Mouse (Mus musculus) neural tube, embryonic 12.5 days (tissue): ENCODE data around the gene Dhx40. TPM values are rescaled to one million over a fixed set of nuclear protein-coding genes. Genes with fewer than 3 reads are reported as not detected.
"Not testable (repeated sequence)": the region's sequence is repeated elsewhere in the genome, so short reads cannot be mapped to it uniquely, and the experiment has no call there.

Experiments
- ATAC-seq: fragments of 200-750 bp; cut with Nextera tagmentation; 2 replicates; pipeline ENCODE4 v1.8.0; 2017; ENCODE audit warnings: low read depth, mild to moderate bottlenecking, moderate TSS enrichment, moderate library complexity; ENCODE audit not compliant: low FRiP score
- H3K27ac ChIP-seq: fragments of 300-500 bp; sonication (generic); 2 replicates; pipeline ENCODE4 v1.5.1; 2016
- H3K27me3 ChIP-seq: fragments of 300-500 bp; sonication (generic); replicated peaks from 2 replicates; pipeline ENCODE4 v1.6.1; 2016; ENCODE audit warnings: mild to moderate bottlenecking
- H3K36me3 ChIP-seq: fragments of 300-500 bp; sonication (generic); 2 replicates; pipeline ENCODE4 v1.6.1; 2016; ENCODE audit warnings: mild to moderate bottlenecking
- H3K4me1 ChIP-seq: fragments of 300-500 bp; sonication (generic); 2 replicates; pipeline ENCODE4 v1.6.1; 2016
- H3K4me2 ChIP-seq: fragments of 300-500 bp; sonication (generic); replicated peaks from 2 replicates; pipeline ENCODE4 v1.6.1; 2016; ENCODE audit warnings: mild to moderate bottlenecking
- H3K4me3 ChIP-seq: fragments of 300-500 bp; sonication (generic); 2 replicates; pipeline ENCODE4 v1.5.1; 2016
- H3K9ac ChIP-seq: fragments of 300-500 bp; sonication (generic); 2 replicates; pipeline ENCODE4 v1.6.1; 2016; ENCODE audit warnings: mild to moderate bottlenecking
- H3K9me3 ChIP-seq: fragments of 300-500 bp; sonication (generic); 2 replicates; pipeline ENCODE4 v1.6.1; 2016; ENCODE audit warnings: mild to moderate bottlenecking
- WGBS: fragments of 180-500 bp; shearing (Covaris S2); methylation state at CpG from one replicate; pipeline ENCODE4 v1.1.7; 2016; 5-methylcytosine and 5-hydroxymethylcytosine counted together
- polyA plus RNA-seq: library from polyadenylated mRNA; unstranded; fragments of >200 nt; fragmentation: Nextera tagmentation; extraction: Ambion mirVana; gene quantifications from 2 replicates; pipeline ENCODE4 v1.2.1, GENCODE M21; 2016

The Dhx40 gene
- polyA plus RNA-seq, 1 experiment from 2014 or later: 35.5 TPM

DNA sequence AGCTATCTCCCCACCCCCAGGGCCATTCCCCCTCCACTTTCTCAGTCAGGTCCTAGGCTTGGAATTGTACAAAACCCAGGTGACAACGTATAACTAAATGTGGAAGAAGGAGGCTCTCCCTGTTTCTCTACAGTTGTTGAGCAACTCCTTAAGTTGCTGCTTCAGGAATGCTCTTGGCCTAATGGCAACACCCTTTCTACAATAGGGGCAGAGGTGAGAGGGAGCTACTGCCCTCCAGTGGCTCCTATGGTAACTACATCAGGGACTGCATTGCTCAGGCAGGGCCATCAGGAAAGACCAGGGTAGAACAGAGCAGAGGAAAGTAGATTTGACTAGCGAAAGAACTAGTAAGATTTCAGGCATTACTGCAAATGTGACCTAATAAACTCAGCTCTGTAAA, 28.8 kb upstream of the Dhx40 start:
- H3K4me3 ChIP-seq: no peak overlapping the region
- H3K27me3 ChIP-seq: no peaks in the 10 kb centered on the region
- H3K27ac ChIP-seq: no peak overlapping the region
- H3K36me3 ChIP-seq: no peaks in the 10 kb centered on the region
- no peaks in the 10 kb centered on the region for H3K9me3 ChIP-seq
- peaks cover 17% of the 10 kb centered on the region for H3K4me1 ChIP-seq
- H3K9ac ChIP-seq: no peak overlapping the region
- no peak for ATAC-seq
- WGBS: 58% methylated on average over 2 of the region's 2 CpGs
- no peak overlapping the region for H3K4me2 ChIP-seq

DNA sequence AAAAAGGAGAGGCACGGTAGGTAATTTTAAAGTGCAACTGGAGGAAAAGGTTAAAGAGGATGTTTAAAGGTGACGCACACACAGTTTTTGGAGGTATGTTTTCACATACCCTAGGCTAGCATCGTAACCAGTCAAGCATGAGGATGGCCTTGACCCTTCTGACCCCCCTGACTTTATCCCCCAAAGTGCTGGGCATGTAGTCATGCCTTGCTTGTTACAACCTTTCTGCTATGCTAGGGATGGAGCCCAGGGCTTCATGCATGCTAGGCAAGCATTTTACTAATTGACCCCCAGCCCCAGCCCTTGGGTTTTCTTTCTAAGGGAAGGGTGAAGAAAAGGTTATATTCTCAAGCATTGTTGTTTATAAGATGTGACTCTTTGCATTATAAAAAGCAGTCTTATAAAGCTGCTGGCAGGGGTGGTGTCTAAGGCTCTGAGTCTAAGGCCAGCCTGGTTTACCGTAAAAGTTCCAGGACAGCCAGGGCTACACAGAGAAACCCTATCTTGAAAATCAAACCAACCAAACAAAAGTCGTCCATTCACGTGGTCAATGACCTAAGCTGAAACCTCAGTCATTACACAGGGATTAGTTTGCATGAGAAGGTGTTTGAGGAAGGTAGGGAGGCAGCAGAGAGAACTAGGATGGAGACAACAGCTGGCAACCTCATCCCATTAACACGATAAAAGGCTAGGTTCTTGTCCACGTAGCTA, 27.2 kb upstream of the Dhx40 start:
- WGBS: 53% methylated on average over 8 of the region's 8 CpGs
- H3K9me3 ChIP-seq: no peaks in the 10 kb centered on the region
- no peak for ATAC-seq

DNA sequence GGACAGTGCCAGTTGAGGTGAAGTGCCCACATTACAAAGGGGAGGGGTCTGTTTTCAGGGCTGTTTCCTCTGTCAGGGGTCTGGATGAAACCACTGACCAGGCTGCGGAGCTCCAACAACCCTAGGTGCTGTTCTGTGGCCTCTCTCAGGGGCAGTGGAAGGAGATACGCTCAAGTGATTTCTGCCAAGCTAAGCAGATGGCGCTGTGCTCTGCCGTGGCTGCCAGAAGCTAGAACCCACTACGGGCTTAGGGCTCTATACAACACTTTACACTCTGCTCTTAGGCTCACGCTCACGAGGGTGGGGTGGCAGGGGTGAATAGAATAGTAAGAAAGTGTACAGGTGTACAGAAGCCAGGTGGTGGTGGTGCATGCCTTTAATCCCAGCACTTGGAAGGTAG, 26.5 kb upstream of the Dhx40 start:
- 79% methylated on average over 7 of the region's 7 CpGs for WGBS

More for the DNA sequence above, 27.2 kb upstream of the Dhx40 start:
- Histone ChIP-seq H3K4me2 (no peak overlapping the region), H3K4me1 (peaks cover 4% of the 10 kb centered on the region; the same call in 1 of the 2 replicates), H3K27me3 (no peaks in the 10 kb centered on the region), H3K27ac (no peak overlapping the region), H3K36me3 (no peaks in the 10 kb centered on the region), H3K4me3 (no peak overlapping the region), H3K9ac (no peak overlapping the region)

DNA sequence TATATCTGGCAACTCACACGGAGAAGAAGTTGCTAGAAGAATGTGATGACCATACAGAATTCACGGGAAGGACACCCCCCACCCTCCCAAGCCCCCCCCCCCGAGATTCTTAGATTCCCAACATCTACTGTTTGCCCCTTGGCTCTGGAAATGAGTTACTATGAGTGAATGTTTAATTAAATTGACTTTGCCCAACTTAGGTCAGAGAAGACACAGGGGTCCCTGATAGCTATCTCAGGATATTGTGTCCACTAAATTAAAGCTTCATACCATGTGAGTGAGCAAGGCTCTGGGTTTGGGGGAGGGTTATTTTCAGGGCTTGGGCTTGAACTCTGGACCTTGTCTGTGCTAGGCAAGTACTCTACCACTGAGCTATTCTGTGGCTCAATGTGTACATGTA, 25.6 kb upstream of the Dhx40 start:
- no peak overlapping the region for H3K27ac ChIP-seq
- WGBS: 76% methylated on average over 3 of the region's 3 CpGs
- ATAC-seq: no peak
- no peaks in the 10 kb centered on the region for H3K9me3 ChIP-seq
- H3K27me3 ChIP-seq: no peaks in the 10 kb centered on the region
- H3K9ac ChIP-seq: no peak overlapping the region
- H3K4me1 ChIP-seq: no peaks in the 10 kb centered on the region
- no peaks in the 10 kb centered on the region for H3K36me3 ChIP-seq
- H3K4me2 ChIP-seq: no peak overlapping the region
- no peak overlapping the region for H3K4me3 ChIP-seq

More for the DNA sequence above, 26.5 kb upstream of the Dhx40 start:
- Histone ChIP-seq H3K27me3 (no peaks in the 10 kb centered on the region), H3K4me1 (no peaks in the 10 kb centered on the region), H3K9ac (no peak overlapping the region), H3K4me2 (no peak overlapping the region), H3K4me3 (no peak overlapping the region), H3K36me3 (no peaks in the 10 kb centered on the region), H3K27ac (no peak overlapping the region), H3K9me3 (no peaks in the 10 kb centered on the region)
- no peak for ATAC-seq

DNA sequence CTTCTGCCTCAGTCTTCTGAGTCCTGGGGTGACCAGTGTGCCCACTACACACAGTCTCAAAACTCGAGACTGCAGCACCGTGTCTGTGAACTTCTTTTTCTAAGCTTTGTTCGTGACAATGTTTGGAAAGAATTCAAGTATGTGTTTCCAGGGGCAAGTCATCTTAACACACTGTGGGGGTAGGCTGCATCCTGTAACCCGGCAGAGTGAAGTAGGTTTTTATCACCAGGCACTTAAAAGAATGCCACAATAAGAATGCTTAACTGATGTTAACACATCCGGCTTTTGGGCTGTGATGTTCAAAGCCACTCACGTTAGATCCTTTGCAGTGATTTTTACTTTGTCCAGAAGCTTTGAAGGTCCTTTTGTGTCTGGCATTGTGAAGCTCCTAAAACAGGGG, 20.9 kb upstream of the Dhx40 start:
- no peaks in the 10 kb centered on the region for H3K27me3 ChIP-seq
- no peaks in the 10 kb centered on the region for H3K9me3 ChIP-seq
- no peaks in the 10 kb centered on the region for H3K36me3 ChIP-seq
- H3K9ac ChIP-seq: no peak overlapping the region
- no peak overlapping the region for H3K4me3 ChIP-seq
- H3K4me1 ChIP-seq: no peaks in the 10 kb centered on the region
- WGBS: 69% methylated on average over 6 of the region's 6 CpGs
- H3K27ac ChIP-seq: no peak overlapping the region
- H3K4me2 ChIP-seq: no peak overlapping the region
- ATAC-seq: no peak

DNA sequence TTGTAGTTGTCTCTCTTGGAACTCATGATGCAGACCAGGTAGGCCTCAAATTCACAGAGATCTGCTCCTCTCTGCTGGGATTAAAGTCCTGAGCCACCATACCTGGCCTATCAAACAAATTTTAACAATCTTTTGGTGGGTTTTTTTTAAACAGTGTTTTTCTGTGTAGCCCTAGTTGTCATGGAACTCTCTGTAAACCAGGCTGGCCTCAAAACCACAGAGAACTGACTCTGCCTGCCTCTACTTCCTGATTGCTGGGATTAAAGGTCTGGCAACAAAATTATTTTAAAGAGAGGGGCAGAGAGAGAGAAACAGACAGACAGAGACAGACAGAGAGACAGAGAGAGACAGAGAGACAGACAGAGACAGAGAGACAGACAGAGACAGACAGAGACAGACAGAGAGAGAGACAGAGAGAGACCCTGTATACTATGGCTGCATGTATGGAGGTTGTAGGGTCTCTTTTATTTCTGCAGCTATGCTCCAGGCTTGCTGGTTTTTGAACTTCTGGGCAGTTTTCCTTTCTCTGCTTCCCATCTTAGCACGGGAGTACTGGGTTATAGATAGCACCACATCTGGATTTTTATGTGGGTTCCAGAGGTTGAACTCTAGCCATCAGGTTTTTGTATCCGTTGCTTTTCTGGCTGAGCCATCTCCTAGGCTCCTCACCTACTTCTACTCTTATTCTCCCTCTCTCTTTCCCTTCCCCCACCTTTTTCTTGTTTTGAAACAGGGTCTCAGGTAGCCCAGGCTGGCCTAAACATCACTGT, 20.1 kb upstream of the Dhx40 start:
- H3K4me1 ChIP-seq: no peaks in the 10 kb centered on the region
- no peak overlapping the region for H3K27ac ChIP-seq
- WGBS: 82% methylated on average over 2 of the region's 2 CpGs
- ATAC-seq: no peak
- H3K36me3 ChIP-seq: no peaks in the 10 kb centered on the region
- H3K27me3 ChIP-seq: no peaks in the 10 kb centered on the region
- H3K9ac ChIP-seq: no peak overlapping the region
- no peak overlapping the region for H3K4me3 ChIP-seq
- H3K4me2 ChIP-seq: no peak overlapping the region
- H3K9me3 ChIP-seq: no peaks in the 10 kb centered on the region

DNA sequence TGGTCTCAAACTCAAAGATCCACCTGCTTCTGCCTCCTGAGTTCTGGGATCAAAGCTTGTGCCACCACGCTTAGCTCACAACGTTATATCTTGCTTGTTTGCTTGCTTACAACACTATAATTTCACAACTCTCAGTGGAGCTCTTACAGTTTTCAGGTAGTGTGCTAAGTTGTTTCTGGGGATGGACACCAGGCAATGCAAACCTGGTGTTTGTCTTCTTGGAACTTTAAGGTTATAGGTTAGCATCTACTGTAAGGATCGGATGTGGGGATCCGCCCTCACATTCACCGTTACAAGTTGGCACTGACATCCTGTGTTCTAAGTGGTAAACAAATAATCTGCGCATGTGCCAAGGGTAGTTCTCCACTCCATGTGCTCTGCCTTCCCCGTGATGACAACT, 16.9 kb upstream of the Dhx40 start:
- no peak overlapping the region for H3K27ac ChIP-seq
- no peak overlapping the region for H3K4me3 ChIP-seq
- no peaks in the 10 kb centered on the region for H3K27me3 ChIP-seq
- no peaks in the 10 kb centered on the region for H3K36me3 ChIP-seq
- no peak for ATAC-seq
- H3K4me2 ChIP-seq: no peak overlapping the region
- no peak overlapping the region for H3K9ac ChIP-seq
- no peaks in the 10 kb centered on the region; the same call in 1 of the 2 replicates for H3K4me1 ChIP-seq
- H3K9me3 ChIP-seq: no peaks in the 10 kb centered on the region
- WGBS: 95% methylated on average over 7 of the region's 7 CpGs

DNA sequence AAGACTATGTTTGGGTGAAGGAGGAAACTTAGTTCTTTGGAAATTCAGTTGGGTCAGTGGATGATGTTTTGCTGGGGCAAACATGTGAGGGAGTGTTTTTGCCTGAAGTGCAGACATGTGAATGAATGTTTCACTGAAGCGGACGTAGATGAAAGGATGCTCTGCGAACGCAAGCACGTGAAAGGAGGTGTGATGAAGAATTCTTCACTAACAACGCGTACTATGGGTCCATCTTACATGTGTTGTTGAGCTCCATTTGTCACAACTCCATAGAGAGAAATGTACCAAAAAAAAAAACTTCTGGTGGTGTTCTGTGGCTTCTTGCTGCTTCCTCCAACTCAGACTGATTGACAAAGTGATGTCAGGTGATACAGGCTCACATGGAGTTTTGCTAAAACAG, 15.0 kb upstream of the Dhx40 start:
- Histone ChIP-seq H3K4me2 (no peak overlapping the region), H3K4me3 (no peak overlapping the region), H3K36me3 (no peaks in the 10 kb centered on the region), H3K9me3 (no peaks in the 10 kb centered on the region), H3K4me1 (no peaks in the 10 kb centered on the region; the same call in 1 of the 2 replicates), H3K9ac (no peak overlapping the region), H3K27ac (no peak overlapping the region), H3K27me3 (no peaks in the 10 kb centered on the region)
- ATAC-seq: no peak
- 89% methylated on average over 7 of the region's 7 CpGs for WGBS

DNA sequence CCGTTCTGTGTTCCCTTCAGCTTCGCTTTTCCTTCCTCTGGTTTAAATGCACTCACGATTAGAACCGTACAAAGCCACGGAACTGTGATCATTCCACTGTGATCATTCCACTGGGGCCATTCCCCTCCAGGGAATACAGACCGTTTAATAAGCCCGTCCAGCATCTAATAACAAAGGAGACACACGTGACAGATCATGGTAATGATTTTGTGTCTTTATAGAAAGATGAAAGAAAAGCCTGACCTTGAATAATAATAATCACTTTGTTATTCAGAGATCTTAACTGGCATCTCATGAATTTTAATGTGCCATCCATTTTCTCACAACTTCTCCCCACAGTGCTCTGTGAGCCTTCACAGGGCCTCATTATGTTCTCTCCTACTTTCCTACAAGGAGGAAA, 12.0 kb upstream of the Dhx40 start:
- H3K4me3 ChIP-seq: no peak overlapping the region
- H3K27me3 ChIP-seq: no peaks in the 10 kb centered on the region
- no peak overlapping the region for H3K27ac ChIP-seq
- H3K36me3 ChIP-seq: no peaks in the 10 kb centered on the region
- 30% methylated on average over 8 of the region's 8 CpGs for WGBS
- no peak for ATAC-seq
- no peak overlapping the region for H3K9ac ChIP-seq
- no peak overlapping the region for H3K4me2 ChIP-seq
- H3K4me1 ChIP-seq: no peaks in the 10 kb centered on the region; the same call in 1 of the 2 replicates
- no peaks in the 10 kb centered on the region for H3K9me3 ChIP-seq

DNA sequence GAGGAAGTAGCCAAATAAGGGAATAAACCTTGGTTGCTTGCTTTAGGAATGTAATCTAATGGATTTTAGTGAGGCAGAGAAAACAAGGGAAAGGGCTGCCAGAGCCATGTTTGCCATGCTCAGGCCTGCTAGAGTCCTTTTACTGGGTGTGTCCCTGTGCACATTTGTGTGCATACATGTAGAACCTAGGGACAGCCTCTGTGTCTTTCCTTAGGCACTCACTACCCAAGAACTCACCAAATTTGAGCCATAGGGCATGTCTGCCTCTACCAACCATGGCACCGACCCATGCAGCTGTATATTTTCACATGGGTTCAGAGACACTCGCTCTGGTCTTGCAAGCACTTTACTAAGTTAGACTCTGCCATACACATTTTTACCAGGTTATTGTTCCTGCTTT, 11.4 kb upstream of the Dhx40 start:
- Histone ChIP-seq H3K27me3 (no peaks in the 10 kb centered on the region), H3K36me3 (no peaks in the 10 kb centered on the region), H3K4me2 (no peak overlapping the region), H3K4me3 (no peak overlapping the region), H3K27ac (no peak overlapping the region), H3K9ac (no peak overlapping the region), H3K9me3 (no peaks in the 10 kb centered on the region), H3K4me1 (no peaks in the 10 kb centered on the region; the same call in 1 of the 2 replicates)
- WGBS: 81% methylated on average over 2 of the region's 2 CpGs
- no peak for ATAC-seq

DNA sequence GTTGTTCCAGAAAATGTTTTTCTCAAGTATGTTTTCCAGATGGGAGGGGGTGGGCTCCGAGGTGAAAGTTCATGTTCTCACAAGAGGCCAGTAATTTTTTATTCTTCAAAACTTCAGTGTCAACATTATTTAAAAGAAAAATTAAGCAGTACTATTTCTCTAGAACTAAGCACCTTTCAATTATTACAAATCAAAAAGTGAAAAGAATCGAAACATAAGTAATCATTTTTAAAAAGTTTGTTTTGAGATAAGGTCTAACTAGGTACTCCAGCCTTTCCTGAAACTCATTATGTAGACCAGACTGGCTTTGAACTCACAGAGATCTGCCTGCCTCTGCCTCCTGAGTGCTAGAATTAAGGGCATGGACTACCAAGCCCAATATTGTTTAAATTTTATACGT, 8.7 kb upstream of the Dhx40 start:
- not testable (repeated sequence) for ATAC-seq, H3K4me1 ChIP-seq, H3K27ac ChIP-seq, H3K36me3 ChIP-seq, H3K9ac ChIP-seq, H3K9me3 ChIP-seq, H3K4me2 ChIP-seq, H3K4me3 ChIP-seq, H3K27me3 ChIP-seq
- 94% methylated on average over 3 of the region's 3 CpGs for WGBS

DNA sequence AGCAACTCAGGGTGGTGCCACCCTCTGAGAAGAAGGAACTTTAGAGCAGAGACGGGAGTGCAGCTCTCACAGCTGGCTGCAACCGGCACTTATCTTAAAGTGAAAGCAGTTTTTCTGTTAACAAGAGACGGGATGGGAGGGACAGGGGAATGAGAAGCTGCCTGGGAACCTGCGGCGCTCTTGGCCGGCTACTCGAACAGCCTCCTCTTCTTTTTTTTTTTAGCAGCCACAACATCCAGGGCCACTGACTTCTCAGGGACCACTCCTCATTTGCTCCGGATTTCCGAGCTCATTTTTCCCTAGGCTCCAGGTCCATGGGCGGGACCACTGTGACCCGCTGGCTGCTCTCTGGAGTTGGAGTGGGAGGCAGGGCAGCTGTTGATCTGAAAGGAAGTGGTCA, 6.9 kb upstream of the Dhx40 start:
- H3K9ac ChIP-seq, H3K27ac ChIP-seq, H3K4me2 ChIP-seq, H3K4me3 ChIP-seq, H3K27me3 ChIP-seq, ATAC-seq, H3K4me1 ChIP-seq, H3K9me3 ChIP-seq, H3K36me3 ChIP-seq: not testable (repeated sequence)
- 7% methylated on average over 3 of the region's 11 CpGs for WGBS

DNA sequence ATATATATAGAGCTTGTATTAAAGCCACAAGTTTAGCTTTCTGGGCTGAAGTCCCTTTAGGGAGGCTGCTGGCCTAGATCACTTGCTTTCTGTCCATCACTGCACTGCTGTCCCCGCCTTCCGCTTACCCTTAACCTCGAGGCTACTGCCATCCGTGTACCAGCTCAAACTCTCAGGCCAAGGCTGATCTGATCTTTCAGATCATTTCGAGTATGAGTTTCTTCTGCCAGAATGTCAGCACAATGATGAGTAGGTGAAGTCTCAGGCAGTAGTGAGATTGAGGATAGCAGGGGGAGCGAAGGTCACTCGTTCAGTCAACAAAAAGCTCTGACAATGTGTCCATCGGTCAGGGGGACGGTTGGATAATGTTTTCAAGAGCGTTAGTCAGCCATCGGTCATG, 5.7 kb upstream of the Dhx40 start:
- not testable (repeated sequence) for H3K4me1 ChIP-seq, H3K9ac ChIP-seq, ATAC-seq, H3K27me3 ChIP-seq, H3K9me3 ChIP-seq, H3K27ac ChIP-seq, H3K4me3 ChIP-seq, H3K4me2 ChIP-seq, H3K36me3 ChIP-seq
- WGBS: 86% methylated on average over 7 of the region's 11 CpGs
